Comparison of ENCODE assay signal across 11 mouse cellular contexts in the genomic region with DNA sequence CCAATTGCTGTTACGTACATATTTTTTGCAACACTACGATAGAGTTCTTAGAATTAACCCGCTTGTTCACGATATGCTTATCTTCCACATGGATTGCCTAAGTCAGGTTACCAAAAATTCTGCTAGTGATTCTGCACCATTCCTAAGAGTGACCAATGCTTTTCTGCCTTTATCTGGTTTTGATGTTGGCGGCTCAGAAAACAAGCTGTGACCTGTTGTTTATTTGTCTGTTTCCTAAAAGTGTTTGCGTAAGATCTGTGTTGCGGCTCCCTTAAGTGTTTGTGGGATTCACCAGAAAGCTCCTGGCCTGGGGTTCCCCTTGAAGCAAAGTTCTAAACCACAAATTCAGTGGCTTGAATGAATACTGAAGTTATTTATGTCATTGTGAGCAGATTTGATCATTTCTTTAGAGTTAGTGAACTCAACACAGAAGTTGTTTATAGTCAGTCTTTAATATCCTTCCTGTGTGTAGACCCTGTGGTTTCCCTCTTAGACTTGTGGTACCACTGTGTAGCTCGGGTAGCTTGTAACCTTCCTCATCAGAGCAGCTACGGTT.
DNase-seq lines count a peak whose midpoint lies in the region; ATAC-seq and TF ChIP-seq lines count a peak whose summit lies in the region.
"Had no signal": no experiment of that assay in that cellular context is flagged by ENCODE, and none has a peak within 500 bp of the region (broad histone marks: within the 10 kb centered on the region; RNA-seq: fewer than 3 reads in every experiment).

No protein-coding gene starts in this region.

- peaks cover 3% of the 10 kb centered on the region; the same call in 1 of the 2 replicates for H3K4me1 ChIP-seq in embryonic fibroblast, embryonic 13.5 days (ENCODE audit: control insufficient read depth, insufficient read depth, low read length)
- 0 out of 2 replicates have a peak, but pooled peaks cover 6% of the 10 kb centered on the region for H3K4me1 ChIP-seq in forebrain, embryonic 13.5 days
- no peaks in the 10 kb centered on the region for H3K4me1 ChIP-seq in midbrain, embryonic 13.5 days (replicated peaks)
- no peaks in the 10 kb centered on the region for H3K4me1 ChIP-seq in hindbrain, embryonic 14.5 days (replicated peaks; ENCODE audit: control insufficient read depth, insufficient read depth, low read length)
- H3K4me1 ChIP-seq: hindbrain, embryonic 13.5 days; limb, embryonic 13.5 days had no signal

- H3K4me3 ChIP-seq in layer of hippocampus, adult 2 months: peak overlapping the region; percentile 37; the same call in 1 of the 2 replicates
- no peak overlapping the region for H3K4me3 ChIP-seq in embryonic fibroblast, embryonic 13.5 days (ENCODE audit: insufficient read depth, low read length)
- H3K4me3 ChIP-seq in forebrain, embryonic 13.5 days: no peak overlapping the region
- H3K4me3 ChIP-seq in midbrain, embryonic 13.5 days (replicated peaks): no peak overlapping the region
- H3K4me3 ChIP-seq in hindbrain, embryonic 14.5 days (replicated peaks; ENCODE audit: low read length): no peak overlapping the region
- H3K4me3 ChIP-seq: embryonic facial prominence, embryonic 12.5 days; hindbrain, embryonic 13.5 days; limb, embryonic 13.5 days had no signal

- no peaks in the 10 kb centered on the region for H3K27me3 ChIP-seq in forebrain, embryonic 13.5 days
- no peaks in the 10 kb centered on the region for H3K27me3 ChIP-seq in midbrain, embryonic 13.5 days
- H3K27me3 ChIP-seq in hindbrain, embryonic 14.5 days (ENCODE audit: control insufficient read depth, insufficient read depth, low read length): no peaks in the 10 kb centered on the region
- H3K27me3 ChIP-seq: embryonic facial prominence, embryonic 12.5 days; hindbrain, embryonic 13.5 days; limb, embryonic 13.5 days had no signal

- ATAC-seq in megakaryocyte, adult 5-6 weeks (ENCODE audit: poor library complexity, severe bottlenecking): peak; percentile 63
- ATAC-seq in forebrain, embryonic 13.5 days: no peak
- no peak for ATAC-seq in midbrain, embryonic 13.5 days
- no peak for ATAC-seq in hindbrain, embryonic 14.5 days (ENCODE audit: low FRiP score)

- WGBS in forebrain, embryonic 13.5 days: 92% methylated on average over 9 of the region's 9 CpGs
- 92% methylated on average over 9 of the region's 9 CpGs for WGBS in midbrain, embryonic 13.5 days
- 89% methylated on average over 9 of the region's 9 CpGs for WGBS in hindbrain, embryonic 14.5 days

- no peak for TF ChIP-seq POLR2A in embryonic fibroblast, embryonic 13.5 days (IDR thresholded peaks at IDR 0.05; ENCODE audit: low read depth, low read length)

- no peak overlapping the region for H3K9ac ChIP-seq in forebrain, embryonic 13.5 days
- H3K9ac ChIP-seq in midbrain, embryonic 13.5 days (replicated peaks): no peak overlapping the region
- no peak overlapping the region for H3K9ac ChIP-seq in hindbrain, embryonic 14.5 days
- H3K9ac ChIP-seq: embryonic facial prominence, embryonic 12.5 days; hindbrain, embryonic 13.5 days; limb, embryonic 13.5 days had no signal

- no peaks in the 10 kb centered on the region for H3K9me3 ChIP-seq in forebrain, embryonic 13.5 days (replicated peaks)
- no peaks in the 10 kb centered on the region for H3K9me3 ChIP-seq in midbrain, embryonic 13.5 days
- no peaks in the 10 kb centered on the region for H3K9me3 ChIP-seq in hindbrain, embryonic 14.5 days (ENCODE audit: control insufficient read depth, low read length)
- H3K9me3 ChIP-seq: embryonic facial prominence, embryonic 12.5 days; hindbrain, embryonic 13.5 days; limb, embryonic 13.5 days had no signal

- DNase-seq in layer of hippocampus, adult 2 months (ENCODE audit: low spot score in 2 of 2): no peak
- DNase-seq in layer of hippocampus, postnatal 25 days (ENCODE audit: extremely low spot score in 1 of 2, low spot score in 1 of 2): no peak
- peak; percentile 38 to 46 for DNase-seq in CD8-positive naive resting alpha-beta T cell, adult 2 months (ENCODE audit: low read depth in 2 of 2, low spot score in 2 of 2)
- no peak for DNase-seq in hindbrain, embryonic 14.5 days (ENCODE audit: low spot score)

- H3K4me2 ChIP-seq in forebrain, embryonic 13.5 days: no peak overlapping the region
- H3K4me2 ChIP-seq in midbrain, embryonic 13.5 days (replicated peaks): no peak overlapping the region
- H3K4me2 ChIP-seq in hindbrain, embryonic 14.5 days (replicated peaks): no peak overlapping the region
- H3K4me2 ChIP-seq: embryonic facial prominence, embryonic 12.5 days; hindbrain, embryonic 13.5 days; limb, embryonic 13.5 days had no signal

- H3K36me3 ChIP-seq in forebrain, embryonic 13.5 days (ENCODE audit: poor library complexity, severe bottlenecking): no peaks in the 10 kb centered on the region
- no peaks in the 10 kb centered on the region for H3K36me3 ChIP-seq in midbrain, embryonic 13.5 days
- no peaks in the 10 kb centered on the region for H3K36me3 ChIP-seq in hindbrain, embryonic 14.5 days (replicated peaks; ENCODE audit: control insufficient read depth, insufficient read depth)
- H3K36me3 ChIP-seq: embryonic facial prominence, embryonic 12.5 days; hindbrain, embryonic 13.5 days; limb, embryonic 13.5 days had no signal

- no peak for TF ChIP-seq CTCF in layer of hippocampus, adult 2 months (conservative IDR thresholded peaks at IDR 0.05)
- no peak for TF ChIP-seq CTCF in embryonic fibroblast, embryonic 13.5 days (IDR thresholded peaks at IDR 0.05; ENCODE audit: borderline replicate concordance, insufficient read depth, low read length)

- H3K27ac ChIP-seq in layer of hippocampus, adult 2 months: peak overlapping the region; percentile 51
- H3K27ac ChIP-seq in embryonic fibroblast, embryonic 13.5 days (ENCODE audit: insufficient read depth, low read length): peak overlapping the region; percentile 52
- H3K27ac ChIP-seq in forebrain, embryonic 13.5 days: no peak overlapping the region
- no peak overlapping the region for H3K27ac ChIP-seq in midbrain, embryonic 13.5 days
- no peak overlapping the region; the same call in 1 of the 2 replicates for H3K27ac ChIP-seq in hindbrain, embryonic 14.5 days
- H3K27ac ChIP-seq: embryonic facial prominence, embryonic 12.5 days; hindbrain, embryonic 13.5 days; limb, embryonic 13.5 days had no signal

Comparison
In these comparisons a context has a peak if more than half of its experiments do, and no peak if none do; other contexts are left out.
1. DNase-seq: peak in CD8-positive naive resting alpha-beta T cell, adult 2 months (2 of 2); none in layer of hippocampus, adult 2 months (0 of 2), layer of hippocampus, postnatal 25 days (0 of 2) and hindbrain, embryonic 14.5 days (single experiment).
2. H3K27ac ChIP-seq: peak in layer of hippocampus, adult 2 months (single experiment) and embryonic fibroblast, embryonic 13.5 days (single experiment); none in forebrain, embryonic 13.5 days (single experiment), midbrain, embryonic 13.5 days (single experiment) and hindbrain, embryonic 14.5 days (single experiment).